In the genomic region with DNA sequence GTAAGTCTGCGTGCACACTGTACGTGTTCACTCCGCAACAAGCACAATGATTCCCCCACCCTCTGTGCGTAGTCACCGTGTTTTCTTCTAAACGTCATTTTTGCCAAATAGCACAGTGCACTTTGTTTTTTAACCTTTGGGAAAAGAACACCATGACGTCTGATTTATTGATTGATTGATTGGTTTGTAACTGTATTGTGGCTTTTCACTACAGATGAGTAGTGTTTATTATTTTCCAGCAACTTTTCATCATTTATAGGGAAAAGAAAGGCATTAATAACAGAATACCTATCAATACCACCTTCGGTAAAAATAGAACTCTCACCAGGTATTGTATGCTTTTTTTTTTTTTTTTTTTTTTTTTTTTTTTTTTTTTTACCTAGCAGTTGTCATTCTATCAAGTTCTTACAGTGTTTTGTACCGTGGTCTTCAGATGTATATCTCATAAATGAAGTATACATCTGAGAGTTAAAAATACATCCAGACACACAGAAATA, we compare ENCODE assay signal across 9 mouse cellular contexts. TPM values are rescaled to one million over a fixed set of nuclear protein-coding genes. Genes with fewer than 3 reads are reported as not detected.
DNase-seq lines count a peak whose midpoint lies in the region; ATAC-seq and TF ChIP-seq lines count a peak whose summit lies in the region.
"Had no signal": no experiment of that assay in that cellular context is flagged by ENCODE, and none has a peak within 500 bp of the region (broad histone marks: within the 10 kb centered on the region; RNA-seq: fewer than 3 reads in every experiment).

No protein-coding gene starts in this region.

- WGBS in heart, embryonic 16.5 days: 9% methylated on average over 9 of the region's 9 CpGs
- 3% methylated on average over 9 of the region's 9 CpGs for WGBS in bone marrow, adult 2 months
- 9% methylated on average over 9 of the region's 9 CpGs for WGBS in hindbrain, embryonic 15.5 days
- 16% methylated on average over 9 of the region's 9 CpGs for WGBS in midbrain, embryonic 14.5 days

- H3K4me1 ChIP-seq in heart, embryonic 16.5 days (ENCODE audit: control insufficient read depth, insufficient read depth, low read length): peaks cover 10% of the 10 kb centered on the region
- H3K4me1 ChIP-seq in bone marrow, adult 2 months (ENCODE audit: control insufficient read depth, insufficient read depth, low read length): peaks cover 3% of the 10 kb centered on the region; the same call in 1 of the 2 replicates
- peaks cover 13% of the 10 kb centered on the region for H3K4me1 ChIP-seq in hindbrain, embryonic 15.5 days (replicated peaks)
- H3K4me1 ChIP-seq in midbrain, embryonic 14.5 days (ENCODE audit: control insufficient read depth, insufficient read depth, low read length): peaks cover 10% of the 10 kb centered on the region; the same call in 1 of the 2 replicates

- peak overlapping the region; percentile 75 for H3K4me2 ChIP-seq in heart, embryonic 16.5 days (ENCODE audit: low read depth, low read length)
- peak overlapping the region; percentile 79 for H3K4me2 ChIP-seq in hindbrain, embryonic 15.5 days
- H3K4me2 ChIP-seq in midbrain, embryonic 14.5 days (ENCODE audit: low read length): peak overlapping the region; percentile 81

- ATAC-seq in heart, embryonic 16.5 days (replicated peaks; ENCODE audit: extremely low read depth, insufficient read depth, low FRiP score): peak; percentile 5; the same call in 1 of the 2 replicates
- no peak; the same call in 1 of the 2 replicates for ATAC-seq in hindbrain, embryonic 15.5 days (ENCODE audit: low FRiP score, low read depth)
- peak; percentile 57 for ATAC-seq in midbrain, embryonic 14.5 days (ENCODE audit: low FRiP score, low TSS enrichment)

- peak overlapping the region; percentile 76 for H3K27ac ChIP-seq in heart, embryonic 16.5 days (ENCODE audit: low read length)
- H3K27ac ChIP-seq in bone marrow, adult 2 months (ENCODE audit: control insufficient read depth, insufficient read depth, low read depth, low read length, poor library complexity): peak overlapping the region; percentile 52; the same call in 1 of the 2 replicates
- peak overlapping the region; percentile 92 for H3K27ac ChIP-seq in hindbrain, embryonic 15.5 days (replicated peaks)
- peak overlapping the region; percentile 89 for H3K27ac ChIP-seq in midbrain, embryonic 14.5 days (replicated peaks; ENCODE audit: low read depth, low read length)

- no peaks in the 10 kb centered on the region for H3K9me3 ChIP-seq in heart, embryonic 16.5 days (replicated peaks; ENCODE audit: control insufficient read depth, low read length)
- H3K9me3 ChIP-seq in hindbrain, embryonic 15.5 days: no peaks in the 10 kb centered on the region
- no peaks in the 10 kb centered on the region for H3K9me3 ChIP-seq in midbrain, embryonic 14.5 days (ENCODE audit: control insufficient read depth, low read length)

- no peaks in the 10 kb centered on the region for H3K36me3 ChIP-seq in heart, embryonic 16.5 days (ENCODE audit: control insufficient read depth, insufficient read depth)
- no peaks in the 10 kb centered on the region for H3K36me3 ChIP-seq in hindbrain, embryonic 15.5 days
- H3K36me3 ChIP-seq in midbrain, embryonic 14.5 days (ENCODE audit: control insufficient read depth, insufficient read depth, low read length): no peaks in the 10 kb centered on the region

- H3K27me3 ChIP-seq in heart, embryonic 16.5 days (ENCODE audit: control insufficient read depth, insufficient read depth, low read length): no peaks in the 10 kb centered on the region; the same call in 1 of the 2 replicates
- no peaks in the 10 kb centered on the region for H3K27me3 ChIP-seq in hindbrain, embryonic 15.5 days
- no peaks in the 10 kb centered on the region for H3K27me3 ChIP-seq in midbrain, embryonic 14.5 days (ENCODE audit: control insufficient read depth, insufficient read depth, low read length)
- H3K27me3 ChIP-seq: Patski had no signal

- no peak for TF ChIP-seq CTCF in bone marrow, adult 2 months (IDR thresholded peaks at IDR 0.05; ENCODE audit: control insufficient read depth, insufficient read depth, low read length)

- H3K4me3 ChIP-seq in heart, embryonic 16.5 days (ENCODE audit: low read length): peak overlapping the region; percentile 95
- H3K4me3 ChIP-seq in bone marrow, adult 2 months (replicated peaks; ENCODE audit: control insufficient read depth, low read depth, low read length): peak overlapping the region; percentile 92
- peak overlapping the region; percentile 87 for H3K4me3 ChIP-seq in hindbrain, embryonic 15.5 days
- peak overlapping the region; percentile 89 for H3K4me3 ChIP-seq in midbrain, embryonic 14.5 days (replicated peaks; ENCODE audit: low read depth, low read length)

- no peak for TF ChIP-seq POLR2A in bone marrow, adult 2 months (IDR thresholded peaks at IDR 0.05; ENCODE audit: borderline replicate concordance, control insufficient read depth, low read depth, low read length)

- DNase-seq in heart, adult 9 months (ENCODE audit: low spot score in 2 of 2): no peak
- DNase-seq in midbrain, embryonic 14.5 days: no peak
- DNase-seq in frontal cortex, adult 2 months (ENCODE audit: extremely low spot score in 1 of 2, low spot score in 1 of 2): no peak
- no peak for DNase-seq in right cerebral cortex, postnatal 25 days
- DNase-seq in c-Kit-positive CD71-positive TER-119-positive erythroid progenitor cells, embryonic 14.5 days (ENCODE audit: low spot score): no peak

- H3K9ac ChIP-seq in heart, embryonic 16.5 days (ENCODE audit: low read length): peak overlapping the region; percentile 95
- H3K9ac ChIP-seq in hindbrain, embryonic 15.5 days: peak overlapping the region; percentile 50
- peak overlapping the region; percentile 51 for H3K9ac ChIP-seq in midbrain, embryonic 14.5 days (replicated peaks; ENCODE audit: low read length)

RNA-seq across cellular contexts. Expression of a gene that starts 0.6 kb away (rescaled TPM):
- 22.1 and 22.6 TPM in 2 replicates for polyA plus RNA-seq in heart, embryonic 16.5 days (2015; fragmentation: Nextera tagmentation; extraction: Ambion mirVana)
- 4.0 and 9.1 TPM in 2 replicates for polyA plus RNA-seq in bone marrow, adult 2 months (2011; ENCODE audit: insufficient read depth, insufficient read length, low replicate concordance, missing spikeins)
- polyA plus RNA-seq in hindbrain, embryonic 15.5 days (2015; fragmentation: Nextera tagmentation; extraction: Ambion mirVana): 41.9 and 43.2 TPM in 2 replicates
- polyA plus RNA-seq in midbrain, embryonic 14.5 days (2014; fragmentation: Nextera tagmentation; extraction: Ambion mirVana): 48.2 and 52.8 TPM in 2 replicates
- polyA plus RNA-seq in frontal cortex, adult 2 months (2012; rRNA removed): 21.1 and 22.5 TPM in 2 replicates
